Mouse (Mus musculus) bone marrow, adult 2 months (tissue): ENCODE data around the gene Sypl.

Experiments
- CTCF ChIP-seq: fragments of 200-500 bp; IDR thresholded peaks from 2 replicates; pipeline ENCODE4 v1.5.1; 2011; ENCODE audit warnings: low read length, control low read depth; ENCODE audit not compliant: control insufficient read depth, insufficient read depth
- POLR2A ChIP-seq: fragments of 200-500 bp; IDR thresholded peaks from 2 replicates; pipeline ENCODE4 v1.6.1; 2011; ENCODE audit warnings: low read depth, mild to moderate bottlenecking, control low read depth, low read length, borderline replicate concordance; ENCODE audit not compliant: control insufficient read depth

DNA sequence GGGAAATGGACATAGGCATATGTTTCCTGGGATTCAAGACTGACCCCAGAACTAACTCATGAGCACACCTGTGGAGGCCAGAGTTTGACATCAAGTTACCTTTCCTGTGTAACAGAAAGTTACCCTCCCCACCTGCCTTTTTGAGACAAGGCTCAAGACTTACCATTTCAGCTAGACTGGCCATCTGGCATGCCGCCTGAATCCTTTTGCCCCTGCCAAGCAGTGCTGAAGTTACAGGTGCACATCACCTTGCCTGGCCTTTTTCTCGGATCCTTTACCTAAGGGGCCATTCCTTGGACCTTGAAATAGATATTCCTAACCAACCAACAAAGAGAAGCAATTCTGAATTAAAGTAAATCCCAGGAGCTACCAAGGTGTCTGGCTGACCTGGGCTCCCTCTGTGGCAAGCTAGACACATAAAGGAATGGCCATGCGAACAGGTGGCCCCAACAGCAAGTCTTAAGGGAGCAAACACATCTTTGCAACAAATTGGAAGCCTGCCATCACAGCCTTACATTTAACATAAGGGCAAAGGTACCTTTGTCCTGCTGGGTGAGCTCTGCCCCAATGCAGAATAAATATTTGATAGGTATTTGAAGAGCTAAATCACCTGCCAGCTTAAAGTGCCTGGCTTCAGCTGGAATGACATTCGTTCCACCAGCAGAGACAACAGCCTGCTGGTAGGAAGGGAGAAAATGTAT lies 17.3 kb upstream of the Sypl start:
- TF ChIP-seq CTCF (no peak), POLR2A (no peak)
